ENCODE assay signal across 18 mouse cellular contexts in the genomic region with DNA sequence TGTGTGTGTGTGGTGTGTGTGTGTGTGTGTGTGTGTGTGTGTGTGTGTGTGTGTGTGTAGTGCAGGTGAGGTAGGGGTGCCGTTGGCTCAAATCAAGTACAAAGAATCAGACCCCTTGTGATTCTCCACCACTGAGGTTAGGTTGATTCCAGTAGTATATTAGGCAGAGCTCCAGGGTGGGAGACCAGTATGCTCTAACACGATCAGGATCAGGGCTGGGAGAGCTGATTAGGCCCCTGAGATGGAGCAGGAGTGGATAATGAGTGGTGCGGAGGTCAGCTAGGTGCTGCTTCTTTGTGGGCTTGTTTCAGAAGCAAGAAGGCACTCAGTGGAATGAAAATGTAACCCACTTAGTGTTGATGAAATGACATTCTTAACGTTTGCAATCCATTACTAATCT. TPM values are rescaled to one million over a fixed set of nuclear protein-coding genes. Genes with fewer than 3 reads are reported as not detected.
A peak's percentile ranks its signal among the peaks of the same experiment; 100 is the strongest.
DNase-seq lines count a peak whose midpoint lies in the region; ATAC-seq and TF ChIP-seq lines count a peak whose summit lies in the region.
"Had no signal": no experiment of that assay in that cellular context is flagged by ENCODE, and none has a peak within 500 bp of the region (broad histone marks: within the 10 kb centered on the region; RNA-seq: fewer than 3 reads in every experiment).

No protein-coding gene starts in this region.

- H3K4me1 ChIP-seq in forebrain, postnatal 0 days (ENCODE audit: insufficient read depth), result no peaks in the 10 kb centered on the region
- H3K4me1 ChIP-seq in forebrain, embryonic 16.5 days (replicated peaks; ENCODE audit: control insufficient read depth, insufficient read depth, low read length), result no peaks in the 10 kb centered on the region; the same call in 1 of the 2 replicates
- H3K4me1 ChIP-seq in midbrain, embryonic 11.5 days (ENCODE audit: control insufficient read depth, insufficient read depth, low read length), result peaks cover 9% of the 10 kb centered on the region
- peaks cover 6% of the 10 kb centered on the region for H3K4me1 ChIP-seq in midbrain, embryonic 16.5 days (ENCODE audit: control insufficient read depth, insufficient read depth, low read length)
- peaks cover 3% of the 10 kb centered on the region; the same call in 1 of the 2 replicates for H3K4me1 ChIP-seq in midbrain, embryonic 14.5 days (ENCODE audit: control insufficient read depth, insufficient read depth, low read length)
- H3K4me1 ChIP-seq: embryonic facial prominence, embryonic 12.5 days; heart, embryonic 13.5 days had no signal

- no peaks in the 10 kb centered on the region for H3K36me3 ChIP-seq in forebrain, postnatal 0 days (ENCODE audit: insufficient read depth)
- H3K36me3 ChIP-seq in forebrain, embryonic 16.5 days (ENCODE audit: control insufficient read depth, insufficient read depth), result no peaks in the 10 kb centered on the region
- no peaks in the 10 kb centered on the region for H3K36me3 ChIP-seq in midbrain, embryonic 11.5 days (ENCODE audit: control insufficient read depth, insufficient read depth, low read length)
- no peaks in the 10 kb centered on the region for H3K36me3 ChIP-seq in midbrain, embryonic 16.5 days (ENCODE audit: control insufficient read depth, insufficient read depth, low read length)
- H3K36me3 ChIP-seq in midbrain, embryonic 14.5 days (ENCODE audit: control insufficient read depth, insufficient read depth, low read length), result peaks cover 5% of the 10 kb centered on the region
- H3K36me3 ChIP-seq: embryonic facial prominence, embryonic 12.5 days; heart, embryonic 13.5 days; hindbrain, embryonic 15.5 days had no signal

- peak overlapping the region; percentile 15; the same call in 1 of the 2 replicates for H3K27ac ChIP-seq in forebrain, postnatal 0 days (ENCODE audit: low read depth, low read length)
- no peak overlapping the region for H3K27ac ChIP-seq in forebrain, embryonic 16.5 days (ENCODE audit: low read length)
- no peak overlapping the region for H3K27ac ChIP-seq in midbrain, embryonic 11.5 days (ENCODE audit: low read depth, low read length)
- no peak overlapping the region for H3K27ac ChIP-seq in midbrain, embryonic 16.5 days (ENCODE audit: low read length)
- H3K27ac ChIP-seq in midbrain, embryonic 14.5 days (replicated peaks; ENCODE audit: low read depth, low read length), result 0 out of 2 replicates have a peak overlapping the region, but pooled peaks have one; percentile 21
- H3K27ac ChIP-seq: embryonic facial prominence, embryonic 12.5 days; heart, embryonic 13.5 days; hindbrain, embryonic 15.5 days had no signal

- no peaks in the 10 kb centered on the region for H3K9me3 ChIP-seq in forebrain, postnatal 0 days (ENCODE audit: low read length)
- no peaks in the 10 kb centered on the region for H3K9me3 ChIP-seq in forebrain, embryonic 16.5 days (ENCODE audit: control insufficient read depth, low read length)
- H3K9me3 ChIP-seq in midbrain, embryonic 11.5 days (ENCODE audit: control insufficient read depth, low read length), result no peaks in the 10 kb centered on the region
- H3K9me3 ChIP-seq in midbrain, embryonic 16.5 days (replicated peaks; ENCODE audit: control insufficient read depth, low read length, poor library complexity, severe bottlenecking), result no peaks in the 10 kb centered on the region
- H3K9me3 ChIP-seq in midbrain, embryonic 14.5 days (ENCODE audit: control insufficient read depth, low read length), result no peaks in the 10 kb centered on the region
- H3K9me3 ChIP-seq: embryonic facial prominence, embryonic 12.5 days; heart, embryonic 13.5 days; hindbrain, embryonic 15.5 days had no signal

- H3K27me3 ChIP-seq in forebrain, postnatal 0 days (ENCODE audit: insufficient read depth, low read length), result no peaks in the 10 kb centered on the region
- H3K27me3 ChIP-seq in forebrain, embryonic 16.5 days (replicated peaks; ENCODE audit: control insufficient read depth, insufficient read depth, low read length), result no peaks in the 10 kb centered on the region
- H3K27me3 ChIP-seq in midbrain, embryonic 11.5 days (ENCODE audit: control insufficient read depth, insufficient read depth, low read length), result no peaks in the 10 kb centered on the region
- H3K27me3 ChIP-seq in midbrain, embryonic 16.5 days (ENCODE audit: control insufficient read depth, insufficient read depth, low read depth, low read length), result no peaks in the 10 kb centered on the region
- no peaks in the 10 kb centered on the region for H3K27me3 ChIP-seq in midbrain, embryonic 14.5 days (ENCODE audit: control insufficient read depth, insufficient read depth, low read length)
- H3K27me3 ChIP-seq: embryonic facial prominence, embryonic 12.5 days; heart, embryonic 13.5 days; hindbrain, embryonic 15.5 days had no signal

- no peak overlapping the region for H3K4me2 ChIP-seq in forebrain, postnatal 0 days (ENCODE audit: low read depth)
- no peak overlapping the region for H3K4me2 ChIP-seq in forebrain, embryonic 16.5 days (ENCODE audit: low read length)
- H3K4me2 ChIP-seq in midbrain, embryonic 11.5 days, result no peak overlapping the region
- H3K4me2 ChIP-seq in midbrain, embryonic 16.5 days (ENCODE audit: low read length), result no peak overlapping the region
- H3K4me2 ChIP-seq in midbrain, embryonic 14.5 days (ENCODE audit: low read length), result no peak overlapping the region
- H3K4me2 ChIP-seq: embryonic facial prominence, embryonic 12.5 days; heart, embryonic 13.5 days; hindbrain, embryonic 15.5 days had no signal

- WGBS in forebrain, postnatal 0 days, result 56% methylated on average over 4 of the region's 4 CpGs
- WGBS in forebrain, embryonic 16.5 days, result 49% methylated on average over 4 of the region's 4 CpGs
- 78% methylated on average over 4 of the region's 4 CpGs for WGBS in midbrain, embryonic 11.5 days
- 51% methylated on average over 4 of the region's 4 CpGs for WGBS in midbrain, embryonic 16.5 days
- 69% methylated on average over 4 of the region's 4 CpGs for WGBS in midbrain, embryonic 14.5 days

- no peak overlapping the region for H3K4me3 ChIP-seq in forebrain, postnatal 0 days (ENCODE audit: low read depth, low read length)
- H3K4me3 ChIP-seq in forebrain, embryonic 16.5 days (replicated peaks; ENCODE audit: low read length), result no peak overlapping the region
- no peak overlapping the region for H3K4me3 ChIP-seq in midbrain, embryonic 11.5 days (ENCODE audit: low read depth, low read length)
- no peak overlapping the region for H3K4me3 ChIP-seq in midbrain, embryonic 16.5 days (ENCODE audit: low read depth, low read length)
- H3K4me3 ChIP-seq in midbrain, embryonic 14.5 days (replicated peaks; ENCODE audit: low read depth, low read length), result no peak overlapping the region
- H3K4me3 ChIP-seq: embryonic facial prominence, embryonic 12.5 days; heart, embryonic 13.5 days; hindbrain, embryonic 15.5 days had no signal

- no peak overlapping the region for H3K9ac ChIP-seq in forebrain, postnatal 0 days
- H3K9ac ChIP-seq in forebrain, embryonic 16.5 days (replicated peaks; ENCODE audit: low read depth, low read length), result no peak overlapping the region
- no peak overlapping the region for H3K9ac ChIP-seq in midbrain, embryonic 11.5 days (ENCODE audit: low read length)
- H3K9ac ChIP-seq in midbrain, embryonic 16.5 days (ENCODE audit: low read depth, low read length), result no peak overlapping the region
- no peak overlapping the region for H3K9ac ChIP-seq in midbrain, embryonic 14.5 days (replicated peaks; ENCODE audit: low read length)
- H3K9ac ChIP-seq: embryonic facial prominence, embryonic 12.5 days; heart, embryonic 13.5 days; hindbrain, embryonic 15.5 days had no signal

- TF ChIP-seq CTCF in forebrain, postnatal 0 days (IDR thresholded peaks at IDR 0.05; ENCODE audit: low read depth), result no peak

- no peak for DNase-seq in forebrain, postnatal 0 days
- peak; percentile 23 for DNase-seq in midbrain, embryonic 11.5 days (ENCODE audit: low spot score, missing footprints)
- DNase-seq in MN1 (ENCODE audit: low spot score), result peak; percentile 29
- DNase-seq in midbrain, embryonic 14.5 days, result no peak
- no peak for DNase-seq in adrenal gland, postnatal 14 days
- DNase-seq: adrenal gland, postnatal 10 days; cerebellum, adult 11-12 months; cerebellum, adult 9-10 months; cerebellum, postnatal 25 days; gastrocnemius, postnatal 36 days; heart, adult 11 months; heart, postnatal 36 days; kidney, adult 11 months had no signal

- no peak for ATAC-seq in forebrain, postnatal 0 days
- ATAC-seq in forebrain, embryonic 16.5 days, result no peak
- no peak for ATAC-seq in midbrain, embryonic 11.5 days (ENCODE audit: low FRiP score)
- ATAC-seq in midbrain, embryonic 16.5 days, result no peak
- ATAC-seq in midbrain, embryonic 14.5 days (ENCODE audit: low FRiP score, low TSS enrichment), result no peak

RNA-seq across cellular contexts. Expression of a gene that starts 28.6 kb away (rescaled TPM):
- total RNA-seq in forebrain, postnatal 0 days (2014; rRNA removed), result 83.6 and 122 TPM in 2 replicates
- polyA plus RNA-seq in forebrain, postnatal 0 days (2015; fragmentation: Nextera tagmentation; extraction: Ambion mirVana), result 20.9 and 29.4 TPM in 2 replicates
- 37.9 and 42.3 TPM in 2 replicates for polyA plus RNA-seq in forebrain, embryonic 16.5 days (2015; fragmentation: Nextera tagmentation; extraction: Ambion mirVana)
- polyA plus RNA-seq in midbrain, embryonic 11.5 days (2014; fragmentation: Nextera tagmentation; extraction: Ambion mirVana), result 20.1 and 20.7 TPM in 2 replicates
- polyA plus RNA-seq in midbrain, embryonic 16.5 days (2015; fragmentation: Nextera tagmentation; extraction: Ambion mirVana), result 45.8 and 47.2 TPM in 2 replicates
- 54.8 and 59.6 TPM in 2 replicates for polyA plus RNA-seq in midbrain, embryonic 14.5 days (2014; fragmentation: Nextera tagmentation; extraction: Ambion mirVana)
- 5.6 and 9.1 TPM in 2 replicates for total RNA-seq in adrenal gland, postnatal 14 days (2021)

RNA-seq across cellular contexts. Expression of a gene that starts 34.6 kb away (rescaled TPM):
- total RNA-seq in forebrain, postnatal 0 days (2014; rRNA removed), result 46.8 and 54.1 TPM in 2 replicates
- 34.1 and 40.6 TPM in 2 replicates for polyA plus RNA-seq in forebrain, postnatal 0 days (2015; fragmentation: Nextera tagmentation; extraction: Ambion mirVana)
- polyA plus RNA-seq in forebrain, embryonic 16.5 days (2015; fragmentation: Nextera tagmentation; extraction: Ambion mirVana), result 46.4 and 46.5 TPM in 2 replicates
- 3.8 and 4.3 TPM in 2 replicates for polyA plus RNA-seq in midbrain, embryonic 11.5 days (2014; fragmentation: Nextera tagmentation; extraction: Ambion mirVana)
- polyA plus RNA-seq in midbrain, embryonic 16.5 days (2015; fragmentation: Nextera tagmentation; extraction: Ambion mirVana), result 36.6 and 43.7 TPM in 2 replicates
- polyA plus RNA-seq in midbrain, embryonic 14.5 days (2014; fragmentation: Nextera tagmentation; extraction: Ambion mirVana), result 27.1 and 27.6 TPM in 2 replicates
- 0.52 and 2.4 TPM in 2 replicates for total RNA-seq in adrenal gland, postnatal 14 days (2021)

Comparison
In these comparisons a context has a peak if more than half of its experiments do, and no peak if none do; other contexts are left out.
1. DNase-seq: peak in midbrain, embryonic 11.5 days (single experiment) and MN1 (single experiment); none in forebrain, postnatal 0 days (single experiment), midbrain, embryonic 14.5 days (single experiment) and adrenal gland, postnatal 14 days (single experiment).
2. H3K27ac ChIP-seq: peak in forebrain, postnatal 0 days (single experiment) and midbrain, embryonic 14.5 days (single experiment); none in forebrain, embryonic 16.5 days (single experiment), midbrain, embryonic 11.5 days (single experiment) and midbrain, embryonic 16.5 days (single experiment).